Mouse (Mus musculus) kidney, embryonic 14.5 days (tissue): ENCODE measurements around the gene Kcne2. TPM values are rescaled to one million over a fixed set of nuclear protein-coding genes. Genes with fewer than 3 reads are reported as not detected.

Experiments used
- ATAC-seq: fragments of 200-750 bp; cut with Nextera tagmentation; 2 replicates; pipeline ENCODE4 v1.8.0; 2017; ENCODE audit warnings: moderate number of reproducible peaks, mild to moderate bottlenecking, moderate TSS enrichment, moderate library complexity; ENCODE audit not compliant: low FRiP score, low TSS enrichment
- H3K27ac ChIP-seq: fragments of 300-500 bp; sonication (generic); 2 replicates; pipeline ENCODE4 v1.5.1; 2014; ENCODE audit warnings: low read depth, mild to moderate bottlenecking, low read length, moderate library complexity, mixed read lengths
- H3K27me3 ChIP-seq: fragments of 300-500 bp; sonication (generic); 2 replicates; pipeline ENCODE4 v1.6.1; 2014; ENCODE audit warnings: mild to moderate bottlenecking, low read length; ENCODE audit not compliant: control insufficient read depth, insufficient read depth
- H3K36me3 ChIP-seq: fragments of 300-500 bp; sonication (generic); 2 replicates; pipeline ENCODE4 v1.6.1; 2014; ENCODE audit warnings: low read length, mixed read lengths; ENCODE audit not compliant: control insufficient read depth, insufficient read depth
- H3K4me1 ChIP-seq: fragments of 300-500 bp; sonication (generic); 2 replicates; pipeline ENCODE4 v1.6.1; 2014; ENCODE audit warnings: low read length, mixed read lengths; ENCODE audit not compliant: control insufficient read depth, insufficient read depth
- H3K4me2 ChIP-seq: fragments of 300-500 bp; sonication (generic); replicated peaks from 2 replicates; pipeline ENCODE4 v1.6.1; 2014; ENCODE audit warnings: low read depth, mild to moderate bottlenecking, low read length
- H3K4me3 ChIP-seq: fragments of 300-500 bp; sonication (generic); 2 replicates; pipeline ENCODE4 v1.5.1; 2014; ENCODE audit warnings: mild to moderate bottlenecking, low read length
- H3K9ac ChIP-seq: fragments of 300-500 bp; sonication (generic); 2 replicates; pipeline ENCODE4 v1.6.1; 2014; ENCODE audit warnings: low read depth, mild to moderate bottlenecking, low read length, moderate library complexity
- H3K9me3 ChIP-seq: fragments of 300-500 bp; sonication (generic); 2 replicates; pipeline ENCODE4 v1.6.1; 2016; ENCODE audit warnings: low read length; ENCODE audit not compliant: control insufficient read depth
- WGBS: fragments of 180-500 bp; shearing (Covaris S2); extraction: QIAGEN DNeasy Blood & Tissue Kit; methylation state at CpG from one replicate; pipeline ENCODE4 v1.1.7; 2014; 5-methylcytosine and 5-hydroxymethylcytosine counted together
- polyA plus RNA-seq: library from polyadenylated mRNA; unstranded; fragments of >200 nt; fragmentation: Nextera tagmentation; extraction: Ambion mirVana; gene quantifications from 2 replicates; pipeline ENCODE4 v1.2.1, GENCODE M21; 2014

Kcne2 gene
- polyA plus RNA-seq, 1 experiment from 2014 or later: not detected

- no peaks in the 10 kb centered on the region for H3K9me3 ChIP-seq
- 26% methylated on average over 27 of the region's 27 CpGs for WGBS
- H3K27ac ChIP-seq: no peak overlapping the region
- H3K9ac ChIP-seq: no peak overlapping the region
- no peaks in the 10 kb centered on the region for H3K27me3 ChIP-seq
- peak; percentile 84 for ATAC-seq
- no peaks in the 10 kb centered on the region for H3K36me3 ChIP-seq
- H3K4me3 ChIP-seq: peak overlapping the region; percentile 16; the same call in 1 of the 2 replicates
- H3K4me2 ChIP-seq: peak overlapping the region; percentile 46
- H3K4me1 ChIP-seq: peaks cover 12% of the 10 kb centered on the region; the same call in 1 of the 2 replicates
Observed at GRCm38 (mm10) chr16:92340612-92341511, 48.7 kb downstream of the Kcne2 start.

GRCm38 (mm10) chr16:92345177-92345576, 53.0 kb downstream of the Kcne2 start:
- WGBS: 64% methylated on average over 11 of the region's 11 CpGs
- Histone ChIP-seq H3K27ac (no peak overlapping the region), H3K9ac (no peak overlapping the region), H3K9me3 (no peaks in the 10 kb centered on the region), H3K27me3 (no peaks in the 10 kb centered on the region), H3K36me3 (no peaks in the 10 kb centered on the region), H3K4me2 (no peak overlapping the region), H3K4me1 (peaks cover 6% of the 10 kb centered on the region; the same call in 1 of the 2 replicates), H3K4me3 (no peak overlapping the region)
- no peak for ATAC-seq

GRCm38 (mm10) chr16:92346297-92346916, 54.2 kb downstream of the Kcne2 start:
- Histone ChIP-seq H3K4me1 (no peaks in the 10 kb centered on the region), H3K4me3 (no peak overlapping the region), H3K27ac (no peak overlapping the region), H3K27me3 (no peaks in the 10 kb centered on the region), H3K36me3 (no peaks in the 10 kb centered on the region), H3K9me3 (no peaks in the 10 kb centered on the region), H3K9ac (no peak overlapping the region), H3K4me2 (no peak overlapping the region)
- ATAC-seq: peak; percentile 46; the same call in 1 of the 2 replicates
- 74% methylated on average over 13 of the region's 13 CpGs for WGBS

Other genes with a start within 250 kb of the Kcne2 start
- 134 and 168 TPM in 2 replicates for gene Mrps6, start 234.1 kb upstream of the Kcne2 start, polyA plus RNA-seq
- 0.30 and 0.32 TPM in 2 replicates for gene Gm49711, start 234.1 kb upstream of the Kcne2 start, polyA plus RNA-seq
- gene Slc5a3, start 234.1 kb upstream of the Kcne2 start, polyA plus RNA-seq: 5.0 and 13.6 TPM in 2 replicates
- gene Smim11, start 8.9 kb downstream of the Kcne2 start, polyA plus RNA-seq: 125 and 160 TPM in 2 replicates
- gene Fam243, start 29.1 kb downstream of the Kcne2 start, polyA plus RNA-seq: 0.08 TPM in 1 of 2 replicates, not detected in the other
- gene Kcne1, start 67.1 kb downstream of the Kcne2 start, polyA plus RNA-seq: 0.85 and 1.5 TPM in 2 replicates
- 14.7 and 23.0 TPM in 2 replicates for gene Rcan1, start 178.5 kb downstream of the Kcne2 start, polyA plus RNA-seq
- 2.0 and 3.8 TPM in 2 replicates for gene Clic6, start 193.3 kb downstream of the Kcne2 start, polyA plus RNA-seq